Mouse (Mus musculus): Measurements from ENCODE around the gene Tgm5. TPM values are rescaled to one million over a fixed set of nuclear protein-coding genes. Genes with fewer than 3 reads are reported as not detected.

Gene Tgm5
- polyA plus RNA-seq, 1 experiment from 2014 or later: not detected

GRCm38 (mm10) chr2:121102051-121102450 lies 16.4 kb upstream of the Tgm5 start:
- no peak overlapping the region for H3K27ac ChIP-seq (ENCODE audit: low read length)
- peak; percentile 63 for ATAC-seq
- WGBS: 26% methylated on average over 9 of the region's 9 CpGs

GRCm38 (mm10) chr2:121089751-121090150 lies 4.1 kb upstream of the Tgm5 start:
- no peak overlapping the region for H3K4me3 ChIP-seq (replicated peaks; ENCODE audit: low read length)
- no peak overlapping the region for H3K4me2 ChIP-seq (ENCODE audit: low read length)
- no peak for ATAC-seq
- 76% methylated on average over 4 of the region's 4 CpGs for WGBS
- no peaks in the 10 kb centered on the region for H3K36me3 ChIP-seq (ENCODE audit: control insufficient read depth, insufficient read depth)
- H3K9ac ChIP-seq (replicated peaks; ENCODE audit: low read depth, low read length): no peak overlapping the region
- no peaks in the 10 kb centered on the region for H3K4me1 ChIP-seq (replicated peaks; ENCODE audit: control insufficient read depth, insufficient read depth, low read length)
- no peak overlapping the region for H3K27ac ChIP-seq (ENCODE audit: low read length)
- H3K9me3 ChIP-seq (ENCODE audit: control insufficient read depth, low read length): no peaks in the 10 kb centered on the region
- no peaks in the 10 kb centered on the region for H3K27me3 ChIP-seq (replicated peaks; ENCODE audit: control insufficient read depth, insufficient read depth, low read length)

More at GRCm38 (mm10) chr2:121102051-121102450, 16.4 kb upstream of the Tgm5 start:
- Histone ChIP-seq H3K9ac (replicated peaks; ENCODE audit: low read depth, low read length) (no peak overlapping the region), H3K9me3 (ENCODE audit: control insufficient read depth, low read length) (no peaks in the 10 kb centered on the region), H3K36me3 (ENCODE audit: control insufficient read depth, insufficient read depth) (no peaks in the 10 kb centered on the region), H3K4me1 (replicated peaks; ENCODE audit: control insufficient read depth, insufficient read depth, low read length) (no peaks in the 10 kb centered on the region), H3K27me3 (replicated peaks; ENCODE audit: control insufficient read depth, insufficient read depth, low read length) (no peaks in the 10 kb centered on the region), H3K4me2 (ENCODE audit: low read length) (no peak overlapping the region), H3K4me3 (replicated peaks; ENCODE audit: low read length) (no peak overlapping the region)

- ATAC-seq: no peak
- H3K9me3 ChIP-seq (ENCODE audit: control insufficient read depth, low read length): no peaks in the 10 kb centered on the region
- H3K4me2 ChIP-seq (ENCODE audit: low read length): no peak overlapping the region
- H3K27me3 ChIP-seq (replicated peaks; ENCODE audit: control insufficient read depth, insufficient read depth, low read length): no peaks in the 10 kb centered on the region
- H3K27ac ChIP-seq (ENCODE audit: low read length): no peak overlapping the region
- WGBS: 91% methylated on average over 3 of the region's 3 CpGs
- no peaks in the 10 kb centered on the region for H3K36me3 ChIP-seq (ENCODE audit: control insufficient read depth, insufficient read depth)
- H3K4me1 ChIP-seq (replicated peaks; ENCODE audit: control insufficient read depth, insufficient read depth, low read length): no peaks in the 10 kb centered on the region
- H3K9ac ChIP-seq (replicated peaks; ENCODE audit: low read depth, low read length): no peak overlapping the region
- H3K4me3 ChIP-seq (replicated peaks; ENCODE audit: low read length): no peak overlapping the region
Observed at GRCm38 (mm10) chr2:121088507-121088906, 2.9 kb upstream of the Tgm5 start.

DNA sequence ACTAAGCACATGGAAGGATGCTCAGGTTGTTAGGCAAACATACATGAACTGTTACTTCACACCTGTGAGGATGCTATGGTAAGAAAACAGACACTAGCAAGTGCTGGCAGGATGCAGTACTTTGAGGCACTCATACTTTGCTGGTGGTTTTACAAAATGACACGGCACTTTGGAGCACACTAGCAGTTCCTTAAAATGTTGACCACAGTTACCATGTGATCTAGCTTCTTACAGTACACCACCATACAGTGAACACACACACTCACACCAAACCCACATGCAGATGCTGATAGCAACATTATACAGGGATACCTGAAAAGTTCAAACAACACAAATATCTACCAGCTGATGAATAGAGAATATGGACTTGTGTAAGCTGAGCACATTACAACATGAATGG lies 3.0 kb downstream of the Tgm5 start:
- H3K4me3 ChIP-seq (replicated peaks; ENCODE audit: low read length): no peak overlapping the region
- WGBS: 94% methylated on average over 1 of the region's 1 CpGs
- no peak for ATAC-seq
- H3K9ac ChIP-seq (replicated peaks; ENCODE audit: low read depth, low read length): no peak overlapping the region
- H3K27ac ChIP-seq (ENCODE audit: low read length): no peak overlapping the region
- H3K4me1 ChIP-seq (replicated peaks; ENCODE audit: control insufficient read depth, insufficient read depth, low read length): no peaks in the 10 kb centered on the region
- no peak overlapping the region for H3K4me2 ChIP-seq (ENCODE audit: low read length)
- H3K36me3 ChIP-seq (ENCODE audit: control insufficient read depth, insufficient read depth): no peaks in the 10 kb centered on the region
- no peaks in the 10 kb centered on the region for H3K27me3 ChIP-seq (replicated peaks; ENCODE audit: control insufficient read depth, insufficient read depth, low read length)
- H3K9me3 ChIP-seq (ENCODE audit: control insufficient read depth, low read length): no peaks in the 10 kb centered on the region

- Histone ChIP-seq H3K4me3 (replicated peaks; ENCODE audit: low read length) (no peak overlapping the region), H3K4me1 (replicated peaks; ENCODE audit: control insufficient read depth, insufficient read depth, low read length) (no peaks in the 10 kb centered on the region), H3K4me2 (ENCODE audit: low read length) (no peak overlapping the region), H3K36me3 (ENCODE audit: control insufficient read depth, insufficient read depth) (no peaks in the 10 kb centered on the region), H3K27ac (ENCODE audit: low read length) (no peak overlapping the region), H3K9ac (replicated peaks; ENCODE audit: low read depth, low read length) (no peak overlapping the region), H3K27me3 (replicated peaks; ENCODE audit: control insufficient read depth, insufficient read depth, low read length) (no peaks in the 10 kb centered on the region), H3K9me3 (ENCODE audit: control insufficient read depth, low read length) (no peaks in the 10 kb centered on the region)
- 87% methylated on average over 7 of the region's 7 CpGs for WGBS
- no peak for ATAC-seq
Observed at GRCm38 (mm10) chr2:121074747-121075146, 10.9 kb downstream of the Tgm5 start.

DNA sequence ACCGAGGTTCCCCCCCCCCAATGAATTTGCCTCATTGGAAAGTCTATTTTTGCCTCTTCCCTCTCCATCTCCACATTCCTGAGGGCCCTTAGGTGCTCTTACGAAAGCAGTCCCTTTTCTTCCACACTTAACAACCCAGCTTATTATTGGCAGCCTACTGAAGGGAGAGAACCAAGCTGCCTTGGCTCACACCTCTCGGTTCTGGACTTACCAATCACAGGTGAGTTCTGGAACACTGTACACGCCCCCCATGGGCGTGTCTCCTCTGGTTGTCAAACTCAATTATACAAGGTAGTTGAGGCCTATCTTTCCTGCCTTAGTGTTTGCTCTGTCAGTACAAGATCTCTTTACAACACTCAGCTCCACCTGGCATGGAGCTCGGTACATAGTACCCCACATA lies 13.8 kb downstream of the Tgm5 start:
- H3K27me3 ChIP-seq (replicated peaks; ENCODE audit: control insufficient read depth, insufficient read depth, low read length): no peaks in the 10 kb centered on the region
- H3K36me3 ChIP-seq (ENCODE audit: control insufficient read depth, insufficient read depth): no peaks in the 10 kb centered on the region
- H3K9me3 ChIP-seq (ENCODE audit: control insufficient read depth, low read length): no peaks in the 10 kb centered on the region
- 87% methylated on average over 6 of the region's 6 CpGs for WGBS
- no peak for ATAC-seq
- H3K9ac ChIP-seq (replicated peaks; ENCODE audit: low read depth, low read length): no peak overlapping the region
- H3K27ac ChIP-seq (ENCODE audit: low read length): no peak overlapping the region
- no peak overlapping the region for H3K4me2 ChIP-seq (ENCODE audit: low read length)
- no peak overlapping the region for H3K4me3 ChIP-seq (replicated peaks; ENCODE audit: low read length)
- H3K4me1 ChIP-seq (replicated peaks; ENCODE audit: control insufficient read depth, insufficient read depth, low read length): no peaks in the 10 kb centered on the region

- H3K9me3 ChIP-seq (ENCODE audit: control insufficient read depth, low read length): no peaks in the 10 kb centered on the region
- H3K4me2 ChIP-seq (ENCODE audit: low read length): no peak overlapping the region
- ATAC-seq: no peak
- 77% methylated on average over 6 of the region's 6 CpGs for WGBS
- no peaks in the 10 kb centered on the region for H3K27me3 ChIP-seq (replicated peaks; ENCODE audit: control insufficient read depth, insufficient read depth, low read length)
- no peaks in the 10 kb centered on the region for H3K36me3 ChIP-seq (ENCODE audit: control insufficient read depth, insufficient read depth)
- no peak overlapping the region for H3K9ac ChIP-seq (replicated peaks; ENCODE audit: low read depth, low read length)
- H3K4me3 ChIP-seq (replicated peaks; ENCODE audit: low read length): no peak overlapping the region
- no peak overlapping the region for H3K27ac ChIP-seq (ENCODE audit: low read length)
- H3K4me1 ChIP-seq (replicated peaks; ENCODE audit: control insufficient read depth, insufficient read depth, low read length): no peaks in the 10 kb centered on the region
Observed at GRCm38 (mm10) chr2:121069506-121069905, 16.1 kb downstream of the Tgm5 start.

DNA sequence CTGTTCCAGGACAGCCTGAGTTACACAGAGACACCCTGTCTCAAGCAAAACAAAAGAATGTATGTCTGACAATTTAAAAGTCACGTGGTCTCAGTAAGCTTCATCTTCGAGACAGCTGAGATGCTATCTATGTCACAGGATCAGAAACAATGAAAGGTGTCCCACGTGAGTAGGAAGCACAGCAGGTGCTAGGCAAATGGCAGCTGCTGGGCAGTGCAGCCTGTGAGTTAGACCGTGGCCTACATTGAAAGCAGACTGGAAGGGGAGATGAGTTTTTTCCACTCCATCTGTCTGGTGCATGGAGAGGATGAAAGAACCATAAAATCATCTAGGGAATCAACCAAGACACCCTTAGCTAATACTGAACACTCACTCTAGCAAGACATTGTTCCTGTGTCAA lies 18.5 kb downstream of the Tgm5 start:
- no peak overlapping the region for H3K4me2 ChIP-seq (ENCODE audit: low read length)
- WGBS: 69% methylated on average over 4 of the region's 4 CpGs
- no peak for ATAC-seq

GRCm38 (mm10) chr2:121061315-121061714 lies 24.3 kb downstream of the Tgm5 start:
- H3K9ac ChIP-seq (replicated peaks; ENCODE audit: low read depth, low read length): no peak overlapping the region
- H3K4me2 ChIP-seq (ENCODE audit: low read length): no peak overlapping the region
- H3K27me3 ChIP-seq (replicated peaks; ENCODE audit: control insufficient read depth, insufficient read depth, low read length): no peaks in the 10 kb centered on the region
- H3K4me3 ChIP-seq (replicated peaks; ENCODE audit: low read length): no peak overlapping the region
- H3K36me3 ChIP-seq (ENCODE audit: control insufficient read depth, insufficient read depth): no peaks in the 10 kb centered on the region
- WGBS: 88% methylated on average over 2 of the region's 2 CpGs
- H3K27ac ChIP-seq (ENCODE audit: low read length): no peak overlapping the region
- H3K4me1 ChIP-seq (replicated peaks; ENCODE audit: control insufficient read depth, insufficient read depth, low read length): no peaks in the 10 kb centered on the region
- ATAC-seq: no peak
- no peaks in the 10 kb centered on the region for H3K9me3 ChIP-seq (ENCODE audit: control insufficient read depth, low read length)

More for the DNA sequence above, 18.5 kb downstream of the Tgm5 start:
- Histone ChIP-seq H3K4me1 (replicated peaks; ENCODE audit: control insufficient read depth, insufficient read depth, low read length) (no peaks in the 10 kb centered on the region), H3K9ac (replicated peaks; ENCODE audit: low read depth, low read length) (no peak overlapping the region), H3K27me3 (replicated peaks; ENCODE audit: control insufficient read depth, insufficient read depth, low read length) (no peaks in the 10 kb centered on the region), H3K9me3 (ENCODE audit: control insufficient read depth, low read length) (no peaks in the 10 kb centered on the region), H3K27ac (ENCODE audit: low read length) (no peak overlapping the region), H3K4me3 (replicated peaks; ENCODE audit: low read length) (no peak overlapping the region), H3K36me3 (ENCODE audit: control insufficient read depth, insufficient read depth) (no peaks in the 10 kb centered on the region)

GRCm38 (mm10) chr2:121057997-121058396 lies 27.6 kb downstream of the Tgm5 start:
- no peak overlapping the region for H3K4me3 ChIP-seq (replicated peaks; ENCODE audit: low read length)
- H3K9ac ChIP-seq (replicated peaks; ENCODE audit: low read depth, low read length): no peak overlapping the region
- ATAC-seq: no peak
- H3K9me3 ChIP-seq (ENCODE audit: control insufficient read depth, low read length): no peaks in the 10 kb centered on the region
- no peaks in the 10 kb centered on the region for H3K4me1 ChIP-seq (replicated peaks; ENCODE audit: control insufficient read depth, insufficient read depth, low read length)
- H3K27ac ChIP-seq (ENCODE audit: low read length): no peak overlapping the region
- no peaks in the 10 kb centered on the region for H3K27me3 ChIP-seq (replicated peaks; ENCODE audit: control insufficient read depth, insufficient read depth, low read length)
- H3K36me3 ChIP-seq (ENCODE audit: control insufficient read depth, insufficient read depth): no peaks in the 10 kb centered on the region
- no peak overlapping the region for H3K4me2 ChIP-seq (ENCODE audit: low read length)
- 82% methylated on average over 6 of the region's 6 CpGs for whole genome bisulfite sequencing
